Mouse (Mus musculus): ENCODE results near the gene Guca2b. TPM values are rescaled to one million over a fixed set of nuclear protein-coding genes. Genes with fewer than 3 reads are reported as not detected.

Gene Guca2b
- not detected in 2 replicates for total RNA-seq (2015; ENCODE audit: low replicate concordance)
- total RNA-seq (2017; ENCODE audit: low replicate concordance): not detected in 2 replicates

DNA sequence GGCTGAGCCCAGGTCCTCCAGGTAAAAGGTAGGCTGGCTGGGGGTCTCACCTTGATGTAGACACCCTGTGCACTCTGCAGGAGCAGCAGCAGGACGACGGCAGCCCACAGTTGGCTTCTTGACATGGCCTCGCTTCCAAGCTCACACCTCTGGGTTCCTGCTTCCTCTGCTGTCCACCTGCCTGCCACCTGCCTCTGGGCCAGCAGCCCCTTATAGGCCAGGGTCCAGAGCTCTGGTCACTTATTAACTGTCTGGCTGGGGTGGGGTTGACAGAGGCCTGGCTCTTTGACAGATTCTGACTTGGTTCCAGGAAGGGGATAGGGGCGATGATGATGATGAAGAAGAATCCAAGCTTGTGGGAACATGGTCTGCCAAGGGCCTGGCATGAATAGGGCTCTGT, at the start of gene Guca2b:
Guca2b (minus strand) TSS at position 224 of the 400 bp plus-strand sequence.
- no peak for ATAC-seq (replicated peaks; ENCODE audit: low FRiP score, poor library complexity, severe bottlenecking)

- no peak for ATAC-seq (replicated peaks; ENCODE audit: low FRiP score, poor library complexity, severe bottlenecking)
Observed at GRCm38 (mm10) chr4:119707751-119708150, 49.0 kb upstream of the Guca2b start.

- ATAC-seq (replicated peaks; ENCODE audit: low FRiP score, poor library complexity, severe bottlenecking): no peak
Observed at GRCm38 (mm10) chr4:119707326-119707725, 48.6 kb upstream of the Guca2b start.

- ATAC-seq (replicated peaks; ENCODE audit: low FRiP score, poor library complexity, severe bottlenecking): no peak
Observed at GRCm38 (mm10) chr4:119703965-119704364, 45.2 kb upstream of the Guca2b start.

DNA sequence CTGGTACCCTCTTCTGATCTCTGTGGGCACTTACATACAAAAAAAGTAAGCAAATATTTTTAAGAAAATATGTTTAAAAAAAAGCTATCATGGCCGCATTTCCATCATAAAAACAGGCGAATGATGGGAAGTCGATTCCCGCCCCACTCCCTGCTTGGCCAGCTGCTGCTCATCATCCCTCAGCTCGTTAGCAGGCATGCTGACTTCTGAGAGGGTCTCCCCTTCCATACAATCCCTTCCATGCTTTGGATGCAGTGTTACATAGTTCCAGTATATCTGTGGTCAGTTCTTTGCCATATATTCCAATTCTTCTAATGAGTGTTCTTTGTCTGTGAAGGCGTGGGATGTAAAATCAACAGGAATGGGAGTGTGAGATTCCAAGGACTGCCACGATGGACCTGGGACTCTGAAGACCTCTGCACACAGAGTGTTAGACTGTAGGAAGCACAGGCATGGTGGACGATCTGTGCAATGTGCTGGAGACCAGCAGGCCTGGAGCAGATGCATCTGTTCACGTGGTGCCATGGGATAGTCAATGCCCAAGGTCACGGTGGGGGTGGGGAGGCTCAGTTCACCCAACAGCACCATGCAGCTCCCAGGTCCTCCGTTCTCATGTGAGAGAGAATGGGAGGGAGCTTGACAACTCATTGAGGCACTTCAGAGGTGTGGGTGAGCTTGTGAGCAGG, 42.7 kb upstream of the Guca2b start:
- ATAC-seq (replicated peaks; ENCODE audit: low FRiP score, poor library complexity, severe bottlenecking): no peak

DNA sequence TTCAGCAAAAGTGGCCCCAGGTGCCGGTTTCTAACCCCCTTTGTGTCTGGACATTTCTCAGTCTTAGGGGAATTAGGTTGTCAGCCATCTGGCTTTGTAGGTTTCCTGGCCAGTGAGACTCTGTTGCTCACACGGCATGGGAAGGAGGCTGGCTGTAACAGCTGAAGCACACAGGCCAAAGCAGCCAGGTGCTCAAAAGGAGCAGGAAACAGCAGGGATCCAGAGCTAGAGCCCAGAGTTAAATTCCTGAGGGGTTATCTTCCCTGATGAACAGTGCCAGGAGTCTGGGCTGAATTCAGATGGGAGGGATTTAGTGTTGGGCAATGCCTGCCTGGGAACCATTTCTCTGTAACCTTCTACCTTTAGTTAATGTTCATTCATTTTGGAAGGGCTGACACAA, 39.6 kb upstream of the Guca2b start:
- no peak for ATAC-seq (replicated peaks; ENCODE audit: low FRiP score, poor library complexity, severe bottlenecking)

GRCm38 (mm10) chr4:119685746-119686145, 27.0 kb upstream of the Guca2b start:
- no peak for ATAC-seq (replicated peaks; ENCODE audit: low FRiP score, poor library complexity, severe bottlenecking)

- no peak for ATAC-seq (replicated peaks; ENCODE audit: low FRiP score, poor library complexity, severe bottlenecking)
Observed at GRCm38 (mm10) chr4:119682596-119682995, 23.8 kb upstream of the Guca2b start.

DNA sequence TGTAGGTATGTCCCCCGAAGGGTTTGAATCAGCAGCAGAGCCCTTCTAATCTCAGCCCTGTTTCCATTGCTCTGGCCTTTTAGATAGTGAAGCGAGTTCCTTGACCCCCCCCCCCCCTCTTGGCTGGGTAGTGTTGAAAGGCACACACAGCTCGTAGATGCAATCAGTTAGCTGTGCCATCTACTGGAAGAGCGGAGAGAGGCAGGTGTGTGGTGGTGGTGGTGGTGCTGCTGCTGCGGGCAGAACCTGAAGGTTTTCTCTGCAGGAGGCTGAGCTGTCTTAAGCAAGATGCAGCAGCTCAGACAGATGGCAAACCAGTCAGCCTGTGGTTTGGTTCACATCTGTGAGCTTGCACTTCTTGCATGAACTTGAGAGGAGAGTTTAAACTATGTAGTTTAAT, 13.9 kb upstream of the Guca2b start:
- ATAC-seq (replicated peaks; ENCODE audit: low FRiP score, poor library complexity, severe bottlenecking): no peak

DNA sequence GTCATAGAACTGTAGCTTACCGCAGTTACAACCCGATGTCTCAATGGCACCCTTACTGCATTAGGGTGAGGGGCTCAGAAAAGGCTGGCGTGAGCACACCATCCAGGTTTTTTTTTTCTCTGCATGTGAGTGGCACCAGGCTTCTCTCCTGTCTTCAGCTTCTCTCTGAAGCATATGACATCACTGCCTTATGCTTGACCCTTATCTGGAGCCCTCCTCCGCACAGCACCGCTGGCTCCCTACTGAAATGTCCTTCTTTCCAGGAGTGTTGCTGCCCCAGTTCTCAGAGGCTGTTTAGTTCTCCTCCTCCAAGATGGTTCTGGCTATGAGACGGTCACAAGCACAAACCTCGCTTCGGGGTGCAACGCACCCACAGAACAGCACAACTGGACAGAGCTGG, 12.4 kb upstream of the Guca2b start:
- ATAC-seq (replicated peaks; ENCODE audit: low FRiP score, poor library complexity, severe bottlenecking): no peak

GRCm38 (mm10) chr4:119670736-119671135, 12.0 kb upstream of the Guca2b start:
- ATAC-seq (replicated peaks; ENCODE audit: low FRiP score, poor library complexity, severe bottlenecking): no peak

DNA sequence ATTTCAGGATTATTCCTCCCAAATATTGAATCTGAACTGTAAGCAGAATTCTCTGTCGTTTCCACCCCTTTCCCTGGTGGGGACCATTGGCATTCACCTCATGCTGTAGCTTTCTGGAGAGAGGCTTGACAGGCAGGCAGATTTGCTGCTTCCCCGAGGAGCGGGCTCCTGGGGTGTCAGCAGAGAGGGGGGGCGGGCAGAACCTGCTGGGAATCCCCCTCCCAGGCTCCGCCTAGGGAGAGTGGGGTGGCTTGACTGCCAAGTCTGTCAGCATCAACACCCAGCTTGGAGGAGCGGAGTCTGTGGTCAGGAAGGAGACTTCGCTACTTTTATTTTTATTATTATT, 11.4 kb upstream of the Guca2b start:
- ATAC-seq (replicated peaks; ENCODE audit: low FRiP score, poor library complexity, severe bottlenecking): no peak

DNA sequence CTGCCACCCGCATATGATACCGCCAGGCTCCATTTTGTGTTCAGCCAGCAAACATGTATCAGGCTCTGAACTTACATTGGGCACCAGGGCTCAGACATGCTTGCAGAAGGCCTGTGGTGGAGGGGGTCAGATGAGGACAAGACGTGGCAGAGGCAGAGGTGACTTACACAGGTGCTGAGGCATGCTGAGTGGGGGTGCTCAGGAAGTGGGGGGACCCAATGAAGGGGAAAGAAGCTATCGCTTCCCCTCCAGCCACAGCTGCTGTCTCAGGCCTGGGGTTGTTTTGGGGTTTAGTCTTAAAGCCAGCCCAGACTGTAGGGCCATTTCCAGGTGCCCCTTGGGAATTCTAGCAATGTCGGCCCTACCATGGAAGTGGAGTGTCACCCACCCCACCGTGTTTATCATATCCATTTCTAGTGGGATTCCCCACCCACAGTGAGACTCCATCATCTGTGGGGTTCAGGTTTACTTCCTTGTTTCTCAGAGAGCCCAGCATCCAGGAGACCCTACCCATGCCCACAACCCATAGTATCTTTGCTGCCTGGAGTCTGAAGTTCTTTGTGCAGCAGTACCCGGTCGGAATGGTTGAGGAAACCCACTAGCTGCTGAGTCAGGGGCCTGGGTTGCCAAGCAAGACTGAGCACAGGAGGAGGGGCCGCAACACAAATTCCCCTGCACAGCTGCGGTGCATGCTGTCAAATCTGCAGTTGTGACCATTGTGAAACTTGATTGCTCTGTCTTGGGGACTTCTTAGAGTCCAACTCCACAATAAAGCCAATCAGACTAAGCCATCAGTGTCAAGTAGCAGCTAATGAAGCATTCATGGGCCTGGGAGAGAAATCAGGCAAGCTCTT, 10.8 kb upstream of the Guca2b start:
- ATAC-seq (replicated peaks; ENCODE audit: low FRiP score, poor library complexity, severe bottlenecking): no peak

GRCm38 (mm10) chr4:119668596-119668995, 9.8 kb upstream of the Guca2b start:
- ATAC-seq (replicated peaks; ENCODE audit: low FRiP score, poor library complexity, severe bottlenecking): no peak

DNA sequence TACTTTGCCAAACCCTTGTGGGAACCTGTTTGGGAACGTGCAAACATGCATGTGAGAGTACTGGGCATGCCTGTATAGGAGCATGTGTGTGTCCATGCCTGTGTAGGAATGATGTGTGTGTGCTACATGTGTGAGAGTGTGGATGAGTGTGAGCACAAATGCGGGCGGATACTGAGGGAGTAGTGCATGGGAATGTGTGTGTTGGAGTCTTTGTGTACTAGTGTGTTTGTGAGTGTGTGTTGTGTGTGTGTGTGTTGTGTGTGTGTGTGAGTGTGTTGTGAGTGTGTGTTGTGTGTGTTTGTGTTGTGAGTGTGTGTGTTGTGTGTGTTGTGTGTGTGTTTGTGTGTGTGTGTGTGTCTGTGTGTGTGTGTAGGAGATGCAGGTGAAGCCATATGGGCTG, 9.4 kb upstream of the Guca2b start:
- no peak for ATAC-seq (replicated peaks; ENCODE audit: low FRiP score, poor library complexity, severe bottlenecking)

DNA sequence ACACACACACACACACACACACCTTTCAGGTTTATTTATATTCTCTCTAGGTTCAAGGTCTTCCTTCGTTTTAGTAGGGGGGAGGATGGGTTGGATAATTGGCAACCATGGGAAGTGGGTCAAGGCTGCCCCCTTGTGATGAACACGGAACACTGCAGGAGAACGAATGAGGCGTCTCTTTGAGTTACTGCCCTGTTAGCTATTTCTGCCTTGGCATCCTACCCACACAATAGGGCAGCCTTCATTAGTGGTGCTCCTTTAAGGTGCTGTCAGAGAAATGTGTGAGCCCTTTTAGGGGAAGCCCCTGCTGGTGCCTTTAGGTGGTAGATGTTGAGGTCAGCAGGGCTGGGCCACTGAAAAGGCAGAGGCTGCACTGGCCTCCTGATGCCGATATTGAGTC, 8.7 kb upstream of the Guca2b start:
- no peak for ATAC-seq (replicated peaks; ENCODE audit: low FRiP score, poor library complexity, severe bottlenecking)

DNA sequence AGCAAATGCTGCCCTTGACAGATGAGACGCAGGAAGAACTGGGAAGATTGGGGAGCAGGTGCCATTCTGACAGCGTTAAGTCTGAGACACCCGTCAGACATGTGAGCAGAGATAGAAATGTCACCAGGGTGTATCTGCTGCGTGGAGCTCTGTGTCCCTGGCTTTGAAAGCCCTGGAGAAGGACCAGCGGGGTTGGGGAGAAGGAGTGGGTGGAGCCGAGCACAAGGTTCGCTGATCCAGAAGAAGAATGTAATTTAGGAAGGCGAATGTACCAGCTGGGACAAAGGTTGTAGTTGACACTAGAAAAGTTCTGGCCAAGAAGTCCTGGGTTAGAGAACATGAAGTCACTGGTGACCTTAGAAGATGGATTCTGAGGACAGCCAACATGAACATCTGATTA, 7.4 kb upstream of the Guca2b start:
- no peak for ATAC-seq (replicated peaks; ENCODE audit: low FRiP score, poor library complexity, severe bottlenecking)

- no peak for ATAC-seq (replicated peaks; ENCODE audit: low FRiP score, poor library complexity, severe bottlenecking)
Observed at GRCm38 (mm10) chr4:119665166-119665565, 6.4 kb upstream of the Guca2b start.

DNA sequence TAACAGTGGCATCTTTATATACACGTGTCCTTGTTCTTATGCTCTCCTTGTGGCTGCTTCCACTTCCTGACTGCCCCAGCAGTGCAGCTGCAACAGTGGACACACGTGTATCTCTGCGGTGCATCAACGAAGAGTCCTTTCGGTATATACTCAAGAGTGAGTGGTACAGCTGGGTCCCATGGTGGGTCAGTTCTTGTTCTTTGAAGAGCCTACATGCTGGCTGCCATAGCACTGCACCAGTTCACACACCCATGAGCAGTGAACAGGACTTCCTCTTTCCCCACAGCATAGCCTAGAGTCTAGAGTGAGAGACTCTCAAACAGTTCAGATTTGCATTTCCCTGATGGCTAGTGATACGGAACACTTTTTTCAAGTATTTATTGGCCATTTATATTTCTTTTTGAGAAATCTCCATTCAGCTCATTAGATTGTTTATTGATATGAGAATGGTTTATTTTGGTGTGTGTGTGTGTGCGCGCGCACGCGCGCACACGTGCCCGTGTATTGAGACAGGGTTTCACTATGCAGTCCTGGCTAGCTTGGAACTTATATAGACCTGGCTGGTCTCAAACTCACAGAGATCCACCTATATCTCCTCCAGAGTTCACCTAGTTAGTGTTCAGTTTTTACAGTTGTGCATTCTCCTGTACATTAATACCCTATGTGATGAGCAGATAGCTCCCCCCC, 4.8 kb upstream of the Guca2b start:
- no peak for ATAC-seq (replicated peaks; ENCODE audit: low FRiP score, poor library complexity, severe bottlenecking)

GRCm38 (mm10) chr4:119662976-119663375, 4.2 kb upstream of the Guca2b start:
- ATAC-seq (replicated peaks; ENCODE audit: low FRiP score, poor library complexity, severe bottlenecking): no peak

DNA sequence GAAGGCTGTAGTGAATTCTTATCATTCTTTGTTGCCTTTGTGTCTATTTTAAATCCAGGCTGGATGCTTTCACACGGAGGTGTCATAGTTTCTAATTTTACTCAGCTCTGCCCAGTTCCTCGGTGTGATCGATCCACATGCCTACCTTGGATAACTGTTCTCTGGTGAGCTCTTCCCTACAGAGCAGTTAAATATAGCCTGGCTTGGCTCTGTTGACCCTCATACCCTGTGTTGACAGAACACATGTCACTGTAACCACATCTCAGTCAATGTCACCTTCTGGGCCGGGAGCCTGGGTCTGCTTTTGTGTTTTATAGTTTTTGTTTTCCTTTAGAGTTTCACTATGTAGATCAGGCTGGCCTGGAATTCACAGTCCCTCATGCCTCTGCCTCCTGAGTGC, 3.4 kb upstream of the Guca2b start:
- no peak for ATAC-seq (replicated peaks; ENCODE audit: low FRiP score, poor library complexity, severe bottlenecking)

All from erythroblast, adult 5-6 weeks (primary cell).